Comparison of ENCODE assay signal across 7 mouse cellular contexts in genomic region chr4:147808483-147808882, GRCm38 (mm10). TPM values are rescaled to one million over a fixed set of nuclear protein-coding genes. Genes with fewer than 3 reads are reported as not detected.
A peak's percentile ranks its signal among the peaks of the same experiment; 100 is the strongest.
DNase-seq lines count a peak whose midpoint lies in the region; ATAC-seq lines count a peak whose summit lies in the region.
"Not testable (repeated sequence)": the region's sequence is repeated elsewhere in the genome, so short reads cannot be mapped to it uniquely, and the experiment has no call there.

No protein-coding gene starts in this region.

- H3K9ac ChIP-seq in ES-E14 (ENCODE audit: insufficient read depth, low read depth, low read length, poor library complexity, severe bottlenecking); embryonic facial prominence, embryonic 15.5 days; heart, embryonic 13.5 days; limb, embryonic 13.5 days; lung, embryonic 16.5 days (ENCODE audit: low read length): not testable (repeated sequence)

- not testable (repeated sequence) for DNase-seq in ES-E14 (ENCODE audit: low read depth, low spot score)
- DNase-seq in naive thymus-derived CD4-positive, alpha-beta T cell, adult 2 months (ENCODE audit: low read depth), result peak; percentile 13

- not testable (repeated sequence) for H3K27me3 ChIP-seq in embryonic facial prominence, embryonic 15.5 days; heart, embryonic 13.5 days (replicated peaks); limb, embryonic 13.5 days; lung, embryonic 16.5 days (ENCODE audit: control insufficient read depth, insufficient read depth, low read depth, low read length)

- H3K4me2 ChIP-seq in embryonic facial prominence, embryonic 15.5 days (replicated peaks), result peak overlapping the region; percentile 67; the same call in 1 of the 2 replicates
- peak overlapping the region; percentile 81 for H3K4me2 ChIP-seq in heart, embryonic 13.5 days
- peak overlapping the region; percentile 74 for H3K4me2 ChIP-seq in limb, embryonic 13.5 days (replicated peaks)
- H3K4me2 ChIP-seq in lung, embryonic 16.5 days (ENCODE audit: low read depth, low read length), result peak overlapping the region; percentile 55; the same call in 1 of the 2 replicates

- ATAC-seq in embryonic facial prominence, embryonic 15.5 days (ENCODE audit: insufficient number of reproducible peaks, low FRiP score, low TSS enrichment, low read depth), result peak; percentile 43; the same call in 1 of the 2 replicates
- not testable (repeated sequence) for ATAC-seq in heart, embryonic 13.5 days (ENCODE audit: extremely low read depth, insufficient number of reproducible peaks, low FRiP score, low TSS enrichment); lung, embryonic 16.5 days (ENCODE audit: low read depth)
- ATAC-seq in inflammation-experienced regulatory T-cells, adult 6 months, result peak; percentile 34
- peak; percentile 62 for ATAC-seq in limb, embryonic 13.5 days (ENCODE audit: low FRiP score, low read depth)

- not testable (repeated sequence) for H3K9me3 ChIP-seq in ES-E14 (ENCODE audit: control insufficient read depth, insufficient read depth, low read depth, low read length); embryonic facial prominence, embryonic 15.5 days (replicated peaks); heart, embryonic 13.5 days; limb, embryonic 13.5 days; lung, embryonic 16.5 days (ENCODE audit: control insufficient read depth, low read length)

- not testable (repeated sequence) for H3K27ac ChIP-seq in ES-E14 (ENCODE audit: insufficient read depth, low read depth, low read length, poor library complexity, severe bottlenecking); embryonic facial prominence, embryonic 15.5 days (replicated peaks); heart, embryonic 13.5 days (replicated peaks); limb, embryonic 13.5 days; lung, embryonic 16.5 days (ENCODE audit: low read length)

- peak overlapping the region; percentile 47 to 66; a peak in 3 of 4 replicates for H3K4me3 ChIP-seq in ES-E14 (ENCODE audit: insufficient read depth in 1 of 2, low read depth in 1 of 2, low read length in 2 of 2, poor library complexity in 1 of 2, severe bottlenecking in 1 of 2)
- 0 out of 2 replicates have a peak overlapping the region, but pooled peaks have one; percentile 49 for H3K4me3 ChIP-seq in embryonic facial prominence, embryonic 15.5 days (replicated peaks)
- peak overlapping the region; percentile 69 for H3K4me3 ChIP-seq in heart, embryonic 13.5 days
- peak overlapping the region; percentile 57; the same call in 1 of the 2 replicates for H3K4me3 ChIP-seq in limb, embryonic 13.5 days
- not testable (repeated sequence) for H3K4me3 ChIP-seq in lung, embryonic 16.5 days (ENCODE audit: low read length)

- WGBS in embryonic facial prominence, embryonic 15.5 days, result 71% methylated on average over 4 of the region's 4 CpGs
- 63% methylated on average over 4 of the region's 4 CpGs for WGBS in heart, embryonic 13.5 days
- 64% methylated on average over 4 of the region's 4 CpGs for WGBS in limb, embryonic 13.5 days
- 56% methylated on average over 4 of the region's 4 CpGs for WGBS in lung, embryonic 16.5 days

- not testable (repeated sequence) for H3K4me1 ChIP-seq in ES-E14 (ENCODE audit: control insufficient read depth in 2 of 2, insufficient read depth in 2 of 2, low read length in 2 of 2, poor library complexity in 1 of 2); embryonic facial prominence, embryonic 15.5 days; limb, embryonic 13.5 days; lung, embryonic 16.5 days (replicated peaks; ENCODE audit: control insufficient read depth, insufficient read depth, low read length)
- peaks cover 11% of the 10 kb centered on the region for H3K4me1 ChIP-seq in heart, embryonic 13.5 days

- H3K36me3 ChIP-seq in ES-E14 (ENCODE audit: control insufficient read depth, insufficient read depth, low read length, poor library complexity, severe bottlenecking); embryonic facial prominence, embryonic 15.5 days; lung, embryonic 16.5 days (ENCODE audit: control insufficient read depth, insufficient read depth, low read length): not testable (repeated sequence)
- H3K36me3 ChIP-seq in heart, embryonic 13.5 days, result peaks cover 30% of the 10 kb centered on the region
- peaks cover 13% of the 10 kb centered on the region for H3K36me3 ChIP-seq in limb, embryonic 13.5 days

- in situ Hi-C loops in ES-E14 (cut with MboI; ENCODE audit: low sequenced_read_pairs in 2 of 2, unreplicated experiment in 2 of 2), result loop anchor here in 1 of 2 experiments (25.0 kb wide), 1 partner anchor 371 kb away; no protein-coding TSS in a partner anchor

RNA-seq across cellular contexts. Expression of gene Zfp984, which starts 1.1 kb away (rescaled TPM):
- 40.9 and 42.6 TPM in 2 replicates for total RNA-seq in ES-E14 (2012; rRNA removed)
- 5.8 and 5.9 TPM in 2 replicates for polyA plus RNA-seq in embryonic facial prominence, embryonic 15.5 days (2015; fragmentation: Nextera tagmentation; extraction: Ambion mirVana)
- polyA plus RNA-seq in heart, embryonic 13.5 days (2015; fragmentation: Nextera tagmentation; extraction: Ambion mirVana), result 8.5 and 9.1 TPM in 2 replicates
- polyA plus RNA-seq in inflammation-experienced regulatory T-cells, adult 6 months (2017; shearing (Covaris generic)), result 10 to 100 TPM; 18.6 to 25.6 (median 23.7) TPM
- 6.1 and 7.1 TPM in 2 replicates for polyA plus RNA-seq in limb, embryonic 13.5 days (2015; fragmentation: Nextera tagmentation; extraction: Ambion mirVana)
- 5.7 and 6.2 TPM in 2 replicates for polyA plus RNA-seq in lung, embryonic 16.5 days (2015; fragmentation: Nextera tagmentation; extraction: Ambion mirVana)

RNA-seq across cellular contexts. Expression of gene Zfp933, which starts 39.7 kb away (rescaled TPM):
- 3.6 and 4.9 TPM in 2 replicates for total RNA-seq in ES-E14 (2012; rRNA removed)
- 4.6 and 5.3 TPM in 2 replicates for polyA plus RNA-seq in embryonic facial prominence, embryonic 15.5 days (2015; fragmentation: Nextera tagmentation; extraction: Ambion mirVana)
- polyA plus RNA-seq in heart, embryonic 13.5 days (2015; fragmentation: Nextera tagmentation; extraction: Ambion mirVana), result 3.6 and 3.9 TPM in 2 replicates
- polyA plus RNA-seq in inflammation-experienced regulatory T-cells, adult 6 months (2017; shearing (Covaris generic)), result 10 to 100 TPM in 1 of 3 experiments, 1 to 10 TPM in 2; 5.5 to 10.0 (median 7.5) TPM
- 5.4 and 7.1 TPM in 2 replicates for polyA plus RNA-seq in limb, embryonic 13.5 days (2015; fragmentation: Nextera tagmentation; extraction: Ambion mirVana)
- 5.5 and 6.5 TPM in 2 replicates for polyA plus RNA-seq in lung, embryonic 16.5 days (2015; fragmentation: Nextera tagmentation; extraction: Ambion mirVana)
